Mouse (Mus musculus): ENCODE data around the gene Psmf1. TPM values are rescaled to one million over a fixed set of nuclear protein-coding genes. Genes with fewer than 3 reads are reported as not detected.

Gene Psmf1
- polyA plus RNA-seq (2012; rRNA removed): 45.6 and 60.4 TPM in 2 replicates

GRCm38 (mm10) chr2:151743845-151744244 is at the start of gene Psmf1:
Gene Psmf1 (minus strand): TSS chr2:151744186.

GRCm38 (mm10) chr2:151701231-151702145 is 42.5 kb downstream of the Psmf1 start, which contains the start of gene Tmem74b:
Gene Tmem74b (plus strand): TSS chr2:151702008.

GRCm38 (mm10) chr2:151668433-151668832 is 75.6 kb downstream of the Psmf1 start, which contains the start of gene Rad21l:
Gene Rad21l (minus strand): TSS chr2:151668533.

Other genes starting within 250 kb of the Psmf1 start
- gene Fkbp1a, start 201.7 kb downstream of the Psmf1 start, polyA plus RNA-seq (2012; rRNA removed): 80.3 and 107 TPM in 2 replicates
- 2.4 and 2.8 TPM in 2 replicates for gene Sdcbp2, start 171.6 kb downstream of the Psmf1 start, polyA plus RNA-seq (2012; rRNA removed)
- gene Snph, start 111.6 kb downstream of the Psmf1 start, polyA plus RNA-seq (2012; rRNA removed): 7.0 and 7.3 TPM in 2 replicates
- not detected in 2 replicates for gene Rad21l, start 75.7 kb downstream of the Psmf1 start, polyA plus RNA-seq (2012; rRNA removed)
- gene Tmem74b, start 42.2 kb downstream of the Psmf1 start, polyA plus RNA-seq (2012; rRNA removed): 1.2 and 1.4 TPM in 2 replicates
- gene Rspo4, start 98.7 kb upstream of the Psmf1 start, polyA plus RNA-seq (2012; rRNA removed): 0.07 and 0.18 TPM in 2 replicates
- 25.7 and 26.6 TPM in 2 replicates for gene Angpt4, start 167.0 kb upstream of the Psmf1 start, polyA plus RNA-seq (2012; rRNA removed)
- gene Fam110a, start 236.0 kb upstream of the Psmf1 start, polyA plus RNA-seq (2012; rRNA removed): 31.5 and 35.5 TPM in 2 replicates

Measured in ovary, adult 2 months (tissue).